Mouse (Mus musculus): ENCODE measurements around the gene Ankle1. TPM values are rescaled to one million over a fixed set of nuclear protein-coding genes. Genes with fewer than 3 reads are reported as not detected.

Gene Ankle1
- total RNA-seq (2018; cell fraction: chromatin; rRNA removed): 10 to 100 TPM in 3 of 26 experiments, 1 to 10 TPM in 16, under 1 TPM in 6, not detected in 1; 0.55 to 23.8 (median 2.6) TPM
- total RNA-seq (2018; cell fraction: cytosol; rRNA removed): 1 to 10 TPM in 1 of 26 experiments, under 1 TPM in 19, not detected in 6; 0.05 to 1.4 (median 0.25) TPM
- total RNA-seq (2018; cell fraction: nucleus; rRNA removed): 10 to 100 TPM in 1 of 26 experiments, 1 to 10 TPM in 16, under 1 TPM in 8, not detected in 1; 0.25 to 19.8 (median 1.3) TPM
- 0.33 to 1.1 TPM in 2 of 3 replicates, not detected in the other for polyA plus RNA-seq (2018)

DNA sequence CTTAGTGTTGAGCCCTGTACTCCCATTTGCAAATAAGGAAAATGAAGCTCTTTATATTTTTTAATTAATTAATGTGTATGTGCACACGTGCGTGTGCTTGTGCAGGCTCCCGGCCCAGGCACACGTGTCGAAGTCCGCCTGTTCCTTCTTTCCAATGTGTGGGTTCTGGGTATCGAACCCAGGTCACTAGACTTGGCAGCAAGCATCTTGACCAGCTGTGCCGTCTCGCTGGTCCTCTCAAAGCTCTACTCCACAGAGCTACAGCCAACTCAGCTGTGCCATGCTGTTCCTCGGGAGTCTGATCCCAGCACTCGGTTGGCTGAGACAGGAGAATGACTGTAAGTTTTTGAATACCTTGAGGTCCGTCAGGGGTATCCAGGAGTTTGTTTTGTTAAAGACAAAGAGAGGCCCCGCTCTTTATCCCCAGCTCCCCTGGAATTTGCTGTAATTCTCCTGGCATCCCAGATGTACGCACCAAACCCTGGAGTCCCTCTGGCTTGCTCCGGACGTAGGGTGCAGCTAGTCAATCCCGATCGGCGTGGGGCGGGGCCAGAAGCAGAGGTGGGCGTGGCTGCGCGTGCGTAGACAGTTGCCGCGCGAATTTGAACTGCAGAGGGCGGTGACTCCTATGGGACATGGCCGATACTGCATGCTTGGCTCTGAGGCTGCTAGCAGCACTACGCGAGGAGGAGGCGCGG is at the start of gene Ankle1:
TSS of gene Ankle1 (plus strand) at position 610 of the 698 bp plus-strand sequence.
- peak within 1 kb of the TSS; percentile 65 for H3K4me3 ChIP-seq (ENCODE audit: inconsistent target)
- WGBS (ENCODE audit: missing documents): 13% methylated on average over 33 of the region's 33 CpGs
- H3K79me2 ChIP-seq (ENCODE audit: inconsistent target): peaks cover 3% of the 10 kb centered on the region; the same call in 1 of the 2 replicates
- no peaks in the 10 kb centered on the region for H3K36me3 ChIP-seq (ENCODE audit: inconsistent target)
- peak within 1 kb of the TSS; percentile 29; the same call in 1 of the 2 replicates for H3K27ac ChIP-seq

DNA sequence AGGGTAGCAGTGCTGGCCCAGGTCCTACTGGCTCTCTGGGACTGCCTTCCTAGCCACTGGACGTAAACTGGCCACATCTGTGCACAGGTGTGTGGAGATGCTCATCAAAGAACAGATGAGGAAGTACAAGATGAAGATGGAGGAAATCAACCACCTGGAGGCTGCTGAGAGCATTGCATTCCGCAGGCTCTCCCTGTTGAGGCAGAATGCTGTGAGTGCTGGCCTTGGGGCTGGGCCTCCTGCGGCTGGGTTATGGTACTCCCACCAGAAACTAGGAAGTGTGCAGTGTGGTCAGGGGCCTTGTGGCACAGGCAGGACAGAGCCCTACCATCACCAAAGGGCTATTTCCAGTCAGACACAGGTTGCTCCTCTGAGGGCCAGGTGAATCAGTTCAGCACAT is 47.8 kb upstream of the Ankle1 start:
- H3K27ac ChIP-seq: no peak overlapping the region
- H3K36me3 ChIP-seq (ENCODE audit: inconsistent target): peaks cover 80% of the 10 kb centered on the region
- no peak overlapping the region for H3K4me3 ChIP-seq (ENCODE audit: inconsistent target)
- WGBS (ENCODE audit: missing documents): 86% methylated on average over 3 of the region's 3 CpGs
- no peaks in the 10 kb centered on the region for H3K79me2 ChIP-seq (ENCODE audit: inconsistent target)

DNA sequence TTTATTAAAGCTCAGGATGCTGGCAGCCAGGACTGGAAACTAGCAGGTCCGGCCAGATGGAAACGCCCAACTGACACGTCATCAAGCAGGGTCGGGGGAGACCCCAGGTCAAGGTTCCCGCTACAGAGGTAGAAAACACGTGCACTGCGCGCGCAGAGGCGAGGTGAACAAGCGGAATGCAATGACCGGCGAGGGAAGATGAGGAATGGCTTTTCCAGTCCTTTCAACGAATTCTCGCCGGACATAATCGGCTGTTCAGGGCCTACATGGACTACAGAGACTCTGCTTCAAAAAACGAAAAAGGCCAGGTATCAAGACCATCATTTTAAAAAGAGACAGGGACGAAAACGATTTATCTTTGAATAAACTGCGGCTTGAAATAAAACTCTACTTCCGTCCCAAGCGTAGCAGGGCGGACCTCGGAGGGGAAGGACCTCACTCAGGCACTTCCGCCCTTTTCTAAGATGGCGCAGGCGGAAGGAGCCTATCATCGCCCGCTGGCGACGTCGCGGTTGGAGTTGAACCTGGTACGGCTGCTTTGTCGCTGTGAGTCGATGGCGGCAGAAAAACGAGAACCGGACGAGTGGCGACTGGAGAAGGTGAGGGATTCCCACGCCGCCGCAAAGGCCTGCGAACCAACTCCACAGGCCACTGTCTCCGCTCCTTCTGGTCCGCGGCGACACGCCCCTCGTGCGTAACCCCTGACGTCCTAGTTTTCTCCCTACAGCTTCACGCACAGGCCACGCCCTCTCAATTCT is 38.9 kb upstream of the Ankle1 start, which contains the start of gene Use1:
TSS of gene Use1 (plus strand) at position 78 of the 758 bp plus-strand sequence.
- Histone ChIP-seq H3K79me2 (ENCODE audit: inconsistent target) (peaks cover 13% of the 10 kb centered on the region; the same call in 1 of the 2 replicates), H3K4me3 (ENCODE audit: inconsistent target) (peak within 1 kb of the TSS; percentile 75), H3K36me3 (ENCODE audit: inconsistent target) (peaks cover 8% of the 10 kb centered on the region; the same call in 1 of the 2 replicates), H3K27ac (peak within 1 kb of the TSS; percentile 97)
- under 1% methylated on average over 56 of the region's 56 CpGs for WGBS (ENCODE audit: missing documents)

DNA sequence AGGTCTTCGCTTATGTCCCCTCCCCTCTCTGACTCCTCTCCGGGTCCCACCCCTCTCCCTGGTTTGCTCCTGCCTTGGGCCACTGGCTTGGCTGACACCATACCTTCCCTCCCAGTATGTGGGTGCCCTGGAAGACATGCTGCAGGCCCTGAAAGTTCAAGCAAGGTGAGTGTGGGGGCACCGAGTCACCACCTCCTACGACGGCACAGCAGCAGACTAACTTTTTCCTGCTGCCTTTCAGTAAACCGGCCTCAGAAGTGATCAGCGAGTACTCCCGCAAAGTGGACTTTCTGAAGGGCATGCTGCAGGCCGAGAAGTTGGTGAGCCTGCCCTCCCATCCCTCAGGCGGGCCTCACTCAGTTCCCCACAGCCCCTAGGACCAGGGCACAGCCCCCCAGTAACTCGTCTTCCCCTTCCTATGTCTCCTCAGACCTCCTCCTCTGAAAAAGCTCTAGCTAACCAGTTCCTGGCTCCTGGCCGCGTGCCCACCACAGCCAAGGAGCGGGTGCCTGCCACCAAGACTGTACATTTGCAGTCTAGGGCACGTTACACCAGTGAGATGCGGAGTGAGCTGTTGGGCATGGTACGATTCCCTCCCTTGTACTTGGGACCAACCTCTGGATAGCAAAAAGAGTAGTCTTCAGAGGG is 38.2 kb upstream of the Ankle1 start:
- H3K4me3 ChIP-seq (ENCODE audit: inconsistent target): peak overlapping the region; percentile 75
- WGBS (ENCODE audit: missing documents): 18% methylated on average over 17 of the region's 17 CpGs

DNA sequence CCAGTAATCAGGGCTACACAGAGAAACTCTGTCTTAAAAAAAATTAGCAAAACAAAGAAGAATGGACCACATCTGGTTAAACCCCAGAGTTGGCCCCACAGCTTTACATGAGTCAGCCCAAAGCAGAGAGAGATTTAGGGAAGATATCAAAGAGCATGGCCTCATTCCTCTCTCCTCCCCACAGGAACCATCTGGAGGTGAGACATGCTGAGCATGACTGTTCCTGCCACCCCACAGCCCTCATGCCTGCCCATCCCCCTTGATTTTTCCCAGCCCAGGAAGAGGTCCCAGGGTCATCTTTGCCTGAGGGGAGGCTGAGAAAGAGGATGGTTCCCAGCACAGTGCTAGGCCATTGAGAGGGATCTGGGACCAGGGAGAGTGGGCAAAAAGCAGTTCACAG is 37.4 kb upstream of the Ankle1 start:
- peak overlapping the region; percentile 97 for H3K27ac ChIP-seq
- H3K79me2 ChIP-seq (ENCODE audit: inconsistent target): peaks cover 13% of the 10 kb centered on the region; the same call in 1 of the 2 replicates
- H3K4me3 ChIP-seq (ENCODE audit: inconsistent target): peak overlapping the region; percentile 75
- H3K36me3 ChIP-seq (ENCODE audit: inconsistent target): peaks cover 8% of the 10 kb centered on the region; the same call in 1 of the 2 replicates

More for the DNA sequence above, 38.2 kb upstream of the Ankle1 start:
- Histone ChIP-seq H3K27ac (peak overlapping the region; percentile 97), H3K79me2 (ENCODE audit: inconsistent target) (peaks cover 13% of the 10 kb centered on the region; the same call in 1 of the 2 replicates), H3K36me3 (ENCODE audit: inconsistent target) (peaks cover 8% of the 10 kb centered on the region; the same call in 1 of the 2 replicates)

DNA sequence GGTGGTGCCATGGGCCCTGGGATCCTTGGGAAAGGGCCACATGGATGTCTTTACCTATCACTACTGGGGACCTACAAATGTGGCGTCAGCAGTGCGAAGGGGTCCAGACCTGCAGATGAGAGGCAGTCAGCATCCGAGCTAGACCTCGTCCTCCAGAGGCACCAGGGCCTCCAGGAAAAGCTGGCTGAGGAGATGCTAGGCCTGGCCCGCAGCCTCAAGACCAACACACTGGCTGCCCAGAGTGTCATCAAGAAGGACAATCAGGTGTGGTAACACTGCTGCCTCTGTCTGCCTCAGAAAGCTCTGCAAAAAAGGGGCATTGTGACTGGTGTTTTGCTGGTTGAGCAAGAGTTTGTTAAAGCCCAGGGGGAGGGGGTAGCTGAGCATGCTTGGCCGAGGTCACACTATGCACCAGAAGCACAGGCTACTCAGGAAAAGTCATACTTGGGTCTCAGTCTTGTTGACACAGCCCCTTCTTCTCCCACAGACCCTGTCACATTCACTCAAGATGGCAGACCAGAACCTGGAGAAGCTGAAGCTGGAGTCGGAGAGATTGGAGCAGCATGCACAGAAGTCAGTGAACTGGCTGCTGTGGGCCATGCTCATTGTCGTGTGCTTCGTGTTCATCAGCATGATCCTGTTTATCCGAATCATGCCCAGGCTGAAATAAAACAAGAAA is 36.6 kb upstream of the Ankle1 start:
- 93% methylated on average over 10 of the region's 10 CpGs for WGBS (ENCODE audit: missing documents)
- peak overlapping the region; percentile 97 for H3K27ac ChIP-seq
- no peak overlapping the region for H3K4me3 ChIP-seq (ENCODE audit: inconsistent target)
- peaks cover 13% of the 10 kb centered on the region; the same call in 1 of the 2 replicates for H3K79me2 ChIP-seq (ENCODE audit: inconsistent target)
- peaks cover 8% of the 10 kb centered on the region; the same call in 1 of the 2 replicates for H3K36me3 ChIP-seq (ENCODE audit: inconsistent target)

DNA sequence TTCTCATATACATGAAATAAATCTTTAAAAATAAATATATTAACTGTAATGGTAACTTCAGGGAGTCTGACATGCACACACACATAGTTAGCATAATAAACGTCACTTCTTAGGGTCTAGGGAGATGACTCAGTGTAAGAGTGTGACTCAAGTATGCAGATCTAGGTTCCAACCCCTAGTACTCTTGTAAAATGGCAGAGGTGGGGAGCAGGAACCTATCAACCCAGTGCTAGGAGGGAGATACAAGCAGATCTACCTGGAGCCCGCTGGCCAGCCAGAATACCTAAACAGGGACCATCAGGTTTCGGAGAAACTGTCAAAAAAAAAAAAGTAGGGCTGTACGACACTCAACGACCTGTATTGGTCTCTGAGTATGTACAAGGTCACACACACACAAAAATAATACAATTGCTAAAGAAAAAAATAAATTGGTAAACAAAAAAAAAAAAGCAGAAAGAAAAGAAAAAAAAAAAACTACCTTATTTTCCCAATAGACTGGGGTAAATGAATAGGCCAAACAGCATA is 35.0 kb upstream of the Ankle1 start:
- Histone ChIP-seq H3K27ac (peak overlapping the region; percentile 47), H3K4me3 (ENCODE audit: inconsistent target) (peak overlapping the region; percentile 29), H3K36me3 (ENCODE audit: inconsistent target) (peaks cover 8% of the 10 kb centered on the region; the same call in 1 of the 2 replicates), H3K79me2 (ENCODE audit: inconsistent target) (peaks cover 13% of the 10 kb centered on the region; the same call in 1 of the 2 replicates)
- 7% methylated on average over 3 of the region's 5 CpGs for WGBS (ENCODE audit: missing documents)

DNA sequence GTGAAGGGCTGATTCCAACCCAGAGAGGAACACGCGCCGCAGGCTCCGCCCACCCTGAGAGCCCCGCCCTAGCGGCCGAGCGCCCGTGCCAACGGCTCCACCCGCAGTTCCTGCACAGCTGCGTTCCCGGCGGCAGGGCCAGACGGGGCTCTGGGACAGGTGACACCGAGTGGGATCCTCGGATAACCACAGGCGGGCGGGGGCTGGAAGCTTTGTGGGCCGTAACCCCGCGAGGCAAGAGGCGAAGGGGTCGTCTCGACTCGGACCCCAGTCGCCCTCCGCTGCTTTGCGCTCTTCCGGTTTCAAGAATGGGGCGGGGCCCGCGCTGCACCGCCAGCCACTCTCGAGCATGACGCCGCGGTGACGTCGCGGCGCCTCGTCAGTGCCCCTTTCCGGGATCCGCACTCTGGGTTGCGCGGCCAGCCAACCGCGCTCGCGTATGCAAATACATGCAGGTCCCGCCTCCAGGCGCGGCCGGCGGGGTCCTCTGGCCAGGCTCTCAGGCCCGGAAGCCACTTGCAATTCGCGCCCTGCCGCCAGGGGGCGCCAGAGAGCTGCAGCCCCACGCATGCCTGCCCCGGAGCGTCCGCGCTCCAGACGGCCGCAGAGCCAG is 34.5 kb upstream of the Ankle1 start, which contains the start of gene Ocel1:
TSS of gene Ocel1 (plus strand) at position 63 of the 613 bp plus-strand sequence.
- under 1% methylated on average over 65 of the region's 68 CpGs for WGBS (ENCODE audit: missing documents)
- peaks cover 13% of the 10 kb centered on the region; the same call in 1 of the 2 replicates for H3K79me2 ChIP-seq (ENCODE audit: inconsistent target)
- peak within 1 kb of the TSS; percentile 62 for H3K27ac ChIP-seq
- H3K36me3 ChIP-seq (ENCODE audit: inconsistent target): peaks cover 8% of the 10 kb centered on the region; the same call in 1 of the 2 replicates
- peak within 1 kb of the TSS; percentile 29 for H3K4me3 ChIP-seq (ENCODE audit: inconsistent target)

DNA sequence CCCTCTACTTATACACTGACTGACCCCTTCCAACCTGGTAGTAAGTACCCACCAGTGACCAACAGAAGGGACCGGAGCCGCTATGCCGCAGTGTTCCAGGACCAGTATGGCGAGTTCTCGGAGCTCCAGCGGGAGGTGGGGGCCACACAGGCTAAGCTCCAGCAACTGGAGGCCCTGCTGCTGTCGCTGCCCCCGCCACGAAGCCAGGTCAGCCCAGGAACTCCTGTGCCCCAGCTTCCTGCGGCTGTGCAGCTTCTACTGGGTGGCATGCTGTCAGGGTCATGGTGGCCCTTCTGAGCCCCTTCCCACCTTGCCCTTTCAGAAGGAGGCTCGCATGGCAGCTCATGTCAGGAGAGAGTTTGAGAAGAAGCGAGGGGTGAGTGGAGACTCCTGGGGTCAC is 33.4 kb upstream of the Ankle1 start:
- peaks cover 8% of the 10 kb centered on the region; the same call in 1 of the 2 replicates for H3K36me3 ChIP-seq (ENCODE audit: inconsistent target)
- WGBS (ENCODE audit: missing documents): 97% methylated on average over 10 of the region's 12 CpGs
- H3K79me2 ChIP-seq (ENCODE audit: inconsistent target): peaks cover 13% of the 10 kb centered on the region; the same call in 1 of the 2 replicates
- H3K4me3 ChIP-seq (ENCODE audit: inconsistent target): no peak overlapping the region
- no peak overlapping the region for H3K27ac ChIP-seq

DNA sequence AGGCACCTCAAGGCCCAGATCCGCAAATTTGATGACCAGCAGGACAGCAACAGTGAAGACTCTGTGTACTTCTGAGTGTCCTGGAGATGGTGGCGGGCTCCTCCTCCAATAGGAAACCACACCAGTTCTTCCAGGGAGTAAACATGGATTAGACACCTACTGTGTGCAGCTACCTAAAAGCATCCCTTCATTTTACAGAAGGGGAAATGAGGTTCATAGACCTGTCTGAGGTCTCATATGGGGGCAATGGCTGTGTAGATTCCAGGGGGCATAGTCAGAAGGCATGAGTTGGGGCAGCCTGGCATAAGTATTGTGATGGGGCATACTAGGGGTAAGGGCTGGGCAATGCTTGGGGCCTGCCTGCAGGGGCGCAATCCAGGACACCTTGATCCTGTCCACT is 32.8 kb upstream of the Ankle1 start:
- Histone ChIP-seq H3K4me3 (ENCODE audit: inconsistent target) (no peak overlapping the region), H3K27ac (no peak overlapping the region), H3K36me3 (ENCODE audit: inconsistent target) (peaks cover 8% of the 10 kb centered on the region; the same call in 1 of the 2 replicates), H3K79me2 (ENCODE audit: inconsistent target) (peaks cover 13% of the 10 kb centered on the region; the same call in 1 of the 2 replicates)
- 100% methylated on average over 3 of the region's 3 CpGs for WGBS (ENCODE audit: missing documents)

DNA sequence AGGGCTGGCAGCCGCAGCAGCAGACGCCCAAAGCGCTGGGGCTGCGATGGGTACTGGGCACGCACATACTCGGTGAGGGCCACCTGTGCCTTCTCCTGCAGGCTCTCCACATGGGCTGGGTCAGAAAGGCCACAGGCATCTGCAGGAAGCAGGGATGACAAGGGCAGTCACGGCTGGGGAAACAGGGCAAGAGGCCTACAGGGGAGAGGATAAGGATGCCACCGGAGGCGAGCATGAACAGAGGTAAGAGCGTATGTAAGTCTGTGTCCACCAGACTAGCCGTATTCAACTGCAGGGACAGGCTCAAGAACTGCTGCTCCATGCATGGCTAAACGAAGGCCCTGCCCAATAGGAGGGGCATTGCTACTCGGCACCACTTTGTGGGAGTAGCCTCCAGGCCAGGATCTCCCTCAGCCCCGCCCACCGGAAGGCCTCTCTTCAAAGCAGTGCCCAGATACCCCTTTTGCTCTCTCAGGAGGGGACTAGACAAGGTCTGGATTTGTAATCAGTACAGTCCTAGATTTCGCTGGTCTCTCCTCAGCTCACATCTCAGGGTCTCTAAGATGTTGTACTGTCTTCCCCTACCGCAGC is 31.1 kb upstream of the Ankle1 start:
- Histone ChIP-seq H3K27ac (no peak overlapping the region), H3K79me2 (ENCODE audit: inconsistent target) (peaks cover 2% of the 10 kb centered on the region; the same call in 1 of the 2 replicates), H3K4me3 (ENCODE audit: inconsistent target) (no peak overlapping the region), H3K36me3 (ENCODE audit: inconsistent target) (peaks cover 1% of the 10 kb centered on the region; the same call in 1 of the 2 replicates)
- 89% methylated on average over 17 of the region's 17 CpGs for WGBS (ENCODE audit: missing documents)

DNA sequence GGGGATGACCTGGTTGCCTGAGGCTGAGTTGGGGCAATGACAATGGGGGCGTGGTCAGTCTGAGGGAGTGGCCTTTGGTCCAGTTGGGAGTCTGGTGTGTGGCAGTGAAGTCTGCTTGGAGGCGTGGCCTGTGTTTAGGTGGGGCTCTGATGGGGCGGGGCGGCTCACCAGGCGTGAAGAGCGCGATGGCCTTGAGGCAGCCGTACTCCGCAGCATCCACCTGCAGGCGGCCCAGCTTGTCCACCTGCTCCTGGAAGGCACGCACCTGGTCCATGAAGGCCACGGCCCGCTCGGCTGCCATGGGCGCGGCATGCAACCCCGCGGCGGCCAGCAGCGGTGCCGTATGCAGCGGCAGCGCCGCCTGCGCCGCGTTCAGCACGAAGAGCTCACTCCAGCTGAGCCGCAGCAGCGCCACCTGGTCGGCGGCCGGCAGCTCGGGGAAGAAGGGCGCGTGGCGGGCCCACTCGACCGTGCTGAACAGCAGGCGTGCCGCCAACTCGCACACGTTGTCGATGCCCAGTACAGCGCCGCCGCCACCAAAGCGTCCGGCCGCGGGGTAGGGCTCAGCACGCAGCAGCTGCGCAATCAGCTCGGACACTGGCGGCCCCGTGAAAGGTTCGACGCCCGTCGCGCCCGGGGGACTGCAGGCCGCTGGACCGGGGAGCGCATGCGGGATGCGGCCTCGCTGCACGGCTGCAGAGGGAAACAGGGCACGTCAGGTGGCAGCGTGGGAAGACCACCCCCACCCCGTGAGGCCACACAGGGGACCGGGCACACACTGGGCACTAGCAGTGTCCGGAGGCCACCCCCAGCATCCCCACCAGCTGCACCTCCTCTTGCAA is 30.0 kb upstream of the Ankle1 start:
- H3K36me3 ChIP-seq (ENCODE audit: inconsistent target): no peaks in the 10 kb centered on the region
- no peak overlapping the region for H3K27ac ChIP-seq

More for the DNA sequence above, 30.0 kb upstream of the Ankle1 start:
- 21% methylated on average over 74 of the region's 74 CpGs for WGBS (ENCODE audit: missing documents)
- H3K4me3 ChIP-seq (ENCODE audit: inconsistent target): no peak overlapping the region
- H3K79me2 ChIP-seq (ENCODE audit: inconsistent target): no peaks in the 10 kb centered on the region

All from macrophage (primary cell).